Mouse (Mus musculus): ENCODE data around the gene Zfr2. TPM values are rescaled to one million over a fixed set of nuclear protein-coding genes. Genes with fewer than 3 reads are reported as not detected.

Gene Zfr2
- polyA plus RNA-seq, 1 experiment from 2014 or later, result 4.6 TPM

- peak; percentile 65 for DNase-seq (ENCODE audit: low spot score)
- H3K27me3 ChIP-seq (ENCODE audit: insufficient read depth, low read length), result peaks cover 10% of the 10 kb centered on the region; the same call in 1 of the 2 replicates
- no peak within 1 kb of the TSS for H3K27ac ChIP-seq
- H3K4me2 ChIP-seq (ENCODE audit: low read length), result peak within 1 kb of the TSS; percentile 23; the same call in 1 of the 2 replicates
- H3K4me3 ChIP-seq (replicated peaks; ENCODE audit: low read depth, low read length), result no peak within 1 kb of the TSS
- H3K9me3 ChIP-seq (replicated peaks; ENCODE audit: low read length), result no peaks in the 10 kb centered on the region
- peak within 1 kb of the TSS; percentile 4; the same call in 1 of the 2 replicates for H3K9ac ChIP-seq (ENCODE audit: low read depth, low read length)
- WGBS, result 7% methylated on average over 43 of the region's 44 CpGs
- ATAC-seq (replicated peaks; ENCODE audit: low FRiP score, low read depth), result no peak
- no peaks in the 10 kb centered on the region for H3K36me3 ChIP-seq (ENCODE audit: insufficient read depth, low read length)
- peak; percentile 42 for TF ChIP-seq CTCF (IDR thresholded peaks at IDR 0.05; ENCODE audit: low read depth)
- peaks cover 13% of the 10 kb centered on the region; the same call in 1 of the 2 replicates for H3K4me1 ChIP-seq (replicated peaks; ENCODE audit: insufficient read depth, low read length)
Measured at GRCm38 (mm10) chr10:81252424-81253419, 19.8 kb downstream of the Zfr2 start, which contains the start of gene Matk. Matk (plus strand) TSS chr10:81252935.

DNA sequence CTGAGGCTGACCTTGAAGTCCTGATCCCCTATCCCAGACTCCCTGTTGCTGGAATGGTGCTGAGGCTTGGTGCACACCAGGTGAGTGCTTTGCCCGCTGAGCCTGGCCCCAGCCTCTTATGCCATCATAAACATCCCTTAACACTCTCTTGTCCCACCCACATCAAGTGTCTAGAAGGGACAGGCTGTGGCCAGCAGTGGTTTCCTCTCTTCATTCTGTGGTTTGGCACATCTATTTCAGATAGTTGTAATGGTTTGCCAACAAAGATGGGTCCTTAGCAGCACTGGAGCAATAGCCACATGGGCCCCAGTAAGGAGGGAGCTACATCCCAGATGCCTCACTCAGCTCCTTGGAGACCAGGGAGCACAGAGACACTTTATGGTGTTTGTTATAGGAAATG is 21.9 kb downstream of the Zfr2 start:
- H3K9ac ChIP-seq (ENCODE audit: low read depth, low read length), result no peak overlapping the region
- peaks cover 17% of the 10 kb centered on the region for H3K27me3 ChIP-seq (ENCODE audit: insufficient read depth, low read length)
- no peak for TF ChIP-seq CTCF (IDR thresholded peaks at IDR 0.05; ENCODE audit: low read depth)
- no peaks in the 10 kb centered on the region for H3K36me3 ChIP-seq (ENCODE audit: insufficient read depth, low read length)
- H3K4me2 ChIP-seq (ENCODE audit: low read length), result no peak overlapping the region
- ATAC-seq (replicated peaks; ENCODE audit: low FRiP score, low read depth), result no peak
- peaks cover 13% of the 10 kb centered on the region; the same call in 1 of the 2 replicates for H3K4me1 ChIP-seq (replicated peaks; ENCODE audit: insufficient read depth, low read length)
- no peaks in the 10 kb centered on the region for H3K9me3 ChIP-seq (replicated peaks; ENCODE audit: low read length)
- no peak overlapping the region for H3K4me3 ChIP-seq (replicated peaks; ENCODE audit: low read depth, low read length)
- DNase-seq (ENCODE audit: low spot score), result no peak
- no peak overlapping the region for H3K27ac ChIP-seq
- 47% methylated on average over 1 of the region's 1 CpGs for WGBS

DNA sequence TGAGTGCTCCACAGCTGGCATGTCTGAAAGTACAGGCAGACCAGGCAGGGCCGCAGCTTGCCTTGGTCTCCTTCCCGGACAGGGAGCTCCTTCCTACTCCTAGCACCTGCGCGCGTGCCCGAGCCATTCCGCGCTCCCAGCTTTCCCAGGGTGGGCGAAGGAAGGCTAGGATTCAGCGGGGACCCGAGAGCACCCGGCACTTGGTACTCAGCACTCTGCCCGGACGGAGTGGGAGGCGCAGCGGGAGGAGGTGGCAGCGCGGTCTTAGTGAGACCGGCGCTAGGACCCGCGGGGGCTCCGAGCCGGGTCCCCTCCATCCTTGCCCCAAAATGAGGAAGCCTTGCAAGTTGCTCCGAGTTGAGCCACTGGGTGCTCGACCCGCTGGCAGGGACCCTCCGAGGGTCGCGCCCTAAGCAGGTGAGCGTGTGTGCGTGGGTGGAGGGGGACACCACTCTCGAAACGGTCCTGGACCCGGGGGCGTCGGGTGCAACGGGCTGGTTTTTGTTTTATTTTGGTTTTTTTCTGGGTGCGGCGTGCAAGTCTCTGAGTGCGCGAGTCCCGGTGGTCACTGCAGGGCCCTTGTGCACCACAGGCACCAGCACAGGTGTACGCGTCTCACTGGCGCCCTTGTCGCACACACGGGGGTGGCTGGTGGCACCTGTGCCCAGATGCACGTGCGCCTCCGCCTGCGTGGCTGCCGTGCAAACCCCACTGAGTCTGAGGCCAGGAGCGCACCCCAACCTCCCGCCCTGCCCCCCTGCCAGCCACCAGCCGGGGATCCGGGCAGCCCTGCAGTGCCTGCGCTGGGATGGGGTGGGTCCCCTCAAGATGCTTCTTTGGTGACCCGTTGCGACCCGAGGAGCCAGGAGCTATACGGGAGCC is 24.4 kb downstream of the Zfr2 start:
- Histone ChIP-seq H3K4me3 (replicated peaks; ENCODE audit: low read depth, low read length) (peak overlapping the region; percentile 32), H3K9me3 (replicated peaks; ENCODE audit: low read length) (no peaks in the 10 kb centered on the region; the same call in 1 of the 2 replicates), H3K9ac (ENCODE audit: low read depth, low read length) (peak overlapping the region; percentile 51), H3K4me1 (replicated peaks; ENCODE audit: insufficient read depth, low read length) (peaks cover 13% of the 10 kb centered on the region; the same call in 1 of the 2 replicates), H3K4me2 (ENCODE audit: low read length) (peak overlapping the region; percentile 83), H3K36me3 (ENCODE audit: insufficient read depth, low read length) (peaks cover 2% of the 10 kb centered on the region; the same call in 1 of the 2 replicates), H3K27ac (no peak overlapping the region), H3K27me3 (ENCODE audit: insufficient read depth, low read length) (peaks cover 13% of the 10 kb centered on the region)
- no peak for ATAC-seq (replicated peaks; ENCODE audit: low FRiP score, low read depth)
- TF ChIP-seq CTCF (IDR thresholded peaks at IDR 0.05; ENCODE audit: low read depth), result no peak
- WGBS, result 2% methylated on average over 62 of the region's 62 CpGs
- peak; percentile 24 for DNase-seq (ENCODE audit: low spot score)

DNA sequence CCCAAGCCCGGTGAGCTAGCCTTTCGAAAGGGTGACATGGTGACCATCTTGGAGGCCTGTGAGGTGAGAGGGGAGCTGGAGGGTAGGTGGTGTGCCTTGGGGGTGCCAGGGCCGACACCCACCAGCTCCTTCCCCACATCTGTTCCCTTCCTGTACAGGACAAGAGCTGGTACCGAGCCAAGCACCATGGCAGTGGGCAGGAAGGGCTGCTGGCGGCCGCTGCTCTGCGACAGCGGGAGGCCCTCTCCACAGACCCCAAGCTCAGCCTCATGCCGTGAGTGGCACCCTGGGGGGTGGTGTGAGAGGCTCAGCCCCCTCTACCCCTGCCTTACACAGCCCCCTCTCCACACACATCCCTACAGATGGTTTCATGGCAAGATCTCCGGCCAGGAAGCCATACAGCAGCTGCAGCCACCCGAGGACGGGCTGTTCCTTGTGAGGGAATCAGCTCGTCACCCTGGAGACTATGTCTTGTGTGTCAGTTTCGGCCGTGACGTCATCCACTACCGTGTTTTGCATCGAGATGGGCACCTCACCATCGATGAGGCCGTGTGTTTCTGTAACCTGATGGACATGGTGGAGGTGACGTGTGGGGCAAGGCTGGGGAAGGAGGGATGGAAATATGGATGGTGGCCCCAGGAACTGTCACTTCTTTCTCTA is 26.4 kb downstream of the Zfr2 start:
- no peak for ATAC-seq (replicated peaks; ENCODE audit: low FRiP score, low read depth)
- peaks cover 13% of the 10 kb centered on the region; the same call in 1 of the 2 replicates for H3K36me3 ChIP-seq (ENCODE audit: insufficient read depth, low read length)
- H3K4me3 ChIP-seq (replicated peaks; ENCODE audit: low read depth, low read length), result no peak overlapping the region
- no peak overlapping the region for H3K27ac ChIP-seq
- no peak for TF ChIP-seq CTCF (IDR thresholded peaks at IDR 0.05; ENCODE audit: low read depth)
- no peak overlapping the region for H3K4me2 ChIP-seq (ENCODE audit: low read length)
- no peak for DNase-seq (ENCODE audit: low spot score)
- H3K9ac ChIP-seq (ENCODE audit: low read depth, low read length), result no peak overlapping the region
- no peaks in the 10 kb centered on the region; the same call in 1 of the 2 replicates for H3K9me3 ChIP-seq (replicated peaks; ENCODE audit: low read length)
- WGBS, result 45% methylated on average over 21 of the region's 21 CpGs
- 0 out of 2 replicates have a peak, but pooled peaks cover 6% of the 10 kb centered on the region for H3K4me1 ChIP-seq (replicated peaks; ENCODE audit: insufficient read depth, low read length)
- H3K27me3 ChIP-seq (ENCODE audit: insufficient read depth, low read length), result peaks cover 7% of the 10 kb centered on the region

GRCm38 (mm10) chr10:81261025-81261424 is 28.1 kb downstream of the Zfr2 start:
- no peak for TF ChIP-seq CTCF (IDR thresholded peaks at IDR 0.05; ENCODE audit: low read depth)
- WGBS, result 95% methylated on average over 4 of the region's 4 CpGs
- peaks cover 6% of the 10 kb centered on the region; the same call in 1 of the 2 replicates for H3K4me1 ChIP-seq (replicated peaks; ENCODE audit: insufficient read depth, low read length)
- H3K36me3 ChIP-seq (ENCODE audit: insufficient read depth, low read length), result peaks cover 23% of the 10 kb centered on the region; the same call in 1 of the 2 replicates
- no peak overlapping the region for H3K27ac ChIP-seq
- DNase-seq (ENCODE audit: low spot score) (no peak), ATAC-seq (replicated peaks; ENCODE audit: low FRiP score, low read depth) (no peak)
- no peak overlapping the region for H3K4me2 ChIP-seq (ENCODE audit: low read length)
- H3K9ac ChIP-seq (ENCODE audit: low read depth, low read length), result no peak overlapping the region
- H3K9me3 ChIP-seq (replicated peaks; ENCODE audit: low read length), result no peaks in the 10 kb centered on the region; the same call in 1 of the 2 replicates
- H3K4me3 ChIP-seq (replicated peaks; ENCODE audit: low read depth, low read length), result no peak overlapping the region
- peaks cover 7% of the 10 kb centered on the region for H3K27me3 ChIP-seq (ENCODE audit: insufficient read depth, low read length)
